Mouse (Mus musculus) retina, adult 2 months (tissue): ENCODE results near the gene Fibin.

Experiments
- DNase-seq: peaks from one replicate; pipeline ENCODE4 v3.0.0-alpha.2; 2012; ENCODE audit warnings: low read depth, low spot score

Gene Fibin

GRCm38 (mm10) chr2:110362432-110363283 lies at the start of gene Fibin:
TSS of gene Fibin (minus strand) at chr2:110363183.
- no peak for DNase-seq

DNA sequence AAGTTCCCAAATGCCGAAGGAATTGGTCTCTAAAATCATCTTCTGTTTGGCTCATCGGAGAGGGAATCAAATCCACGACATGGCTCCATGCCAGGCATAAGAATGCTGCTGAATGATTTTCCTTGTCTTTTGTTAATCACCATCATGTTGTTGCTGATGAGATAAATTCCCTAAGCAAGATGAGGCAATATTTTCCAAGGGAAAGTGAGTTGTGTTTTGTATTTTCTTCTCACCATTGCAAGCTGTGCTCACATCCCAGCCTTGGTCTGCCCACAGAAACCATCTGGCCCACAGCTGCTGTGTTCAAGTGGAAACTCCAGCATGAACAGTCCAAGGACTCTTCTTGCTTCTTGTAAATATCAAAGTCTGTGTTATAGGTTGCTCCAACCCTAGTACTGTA lies 48.4 kb upstream of the Fibin start:
- DNase-seq = no peak

DNA sequence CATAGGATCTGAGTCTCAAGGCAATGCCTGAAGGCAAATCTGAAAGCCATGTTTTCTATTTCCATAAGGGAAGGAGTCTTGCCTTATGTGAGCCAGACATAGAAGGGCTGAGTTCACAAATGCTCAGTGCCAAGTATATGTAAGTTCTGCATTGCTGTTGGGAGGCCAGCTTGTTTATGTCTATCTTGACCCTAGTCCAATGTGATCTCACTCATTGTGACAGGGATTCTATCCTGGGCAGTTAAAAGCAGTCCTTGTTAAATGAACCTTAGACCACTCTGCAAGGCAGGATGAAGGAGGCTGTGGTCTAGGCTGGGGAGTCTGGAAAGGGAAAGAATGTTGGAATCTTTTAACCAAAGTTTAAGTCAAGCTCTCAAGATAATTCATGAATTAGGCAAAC lies 45.8 kb upstream of the Fibin start:
- DNase-seq = no peak

GRCm38 (mm10) chr2:110392714-110393336 lies 29.8 kb upstream of the Fibin start:
- DNase-seq = no peak

DNA sequence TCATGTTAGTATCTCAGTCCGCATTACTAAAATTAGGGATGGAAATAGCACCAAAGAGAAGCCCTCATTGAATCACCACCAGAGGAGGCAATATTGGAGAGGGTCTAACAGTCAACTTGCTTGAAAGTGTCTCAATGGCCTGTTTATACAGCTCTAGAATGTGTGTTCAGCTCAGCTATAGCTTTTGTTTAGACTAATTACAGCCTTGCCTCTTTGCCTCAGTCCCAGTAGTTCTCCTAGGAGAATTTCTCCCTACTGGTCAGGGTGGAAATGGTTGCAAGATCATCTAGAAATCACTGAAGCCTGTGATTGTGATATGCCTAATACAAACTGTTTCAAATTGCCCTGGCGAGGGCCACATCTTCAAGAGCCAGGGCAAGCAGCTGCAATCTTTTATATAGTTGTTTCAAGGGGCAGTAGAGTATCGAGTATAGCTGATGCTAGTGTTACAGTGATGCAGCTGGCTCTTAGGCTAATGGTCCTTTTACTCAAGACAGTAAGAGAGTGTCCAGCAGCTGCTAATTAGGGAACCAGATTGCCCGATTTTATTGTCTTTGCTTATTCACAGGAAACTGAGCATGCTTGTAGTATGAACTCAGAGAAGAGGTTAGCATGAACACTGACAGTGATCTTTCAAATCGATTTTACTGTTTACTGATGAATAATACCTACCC lies 27.9 kb upstream of the Fibin start:
- DNase-seq = no peak

DNA sequence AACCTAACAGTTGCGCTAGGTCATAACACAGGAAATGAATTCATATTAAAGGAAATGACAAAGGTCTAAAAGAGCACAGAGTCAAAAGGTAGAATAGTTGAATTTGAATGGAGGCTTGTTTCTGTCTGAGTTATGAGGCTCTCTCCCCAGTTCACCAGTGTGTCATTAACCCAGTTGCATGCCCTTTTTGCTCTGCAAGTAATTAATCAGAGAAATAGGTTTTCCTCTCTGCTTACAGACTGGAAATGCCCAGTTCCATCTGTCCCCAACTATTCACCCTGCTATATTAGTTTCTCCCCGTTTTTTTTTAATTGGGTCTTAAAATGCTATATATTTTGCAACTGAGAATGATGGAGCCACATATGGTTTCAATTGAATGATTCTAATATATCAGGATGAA lies 16.8 kb upstream of the Fibin start:
- no peak for DNase-seq

DNA sequence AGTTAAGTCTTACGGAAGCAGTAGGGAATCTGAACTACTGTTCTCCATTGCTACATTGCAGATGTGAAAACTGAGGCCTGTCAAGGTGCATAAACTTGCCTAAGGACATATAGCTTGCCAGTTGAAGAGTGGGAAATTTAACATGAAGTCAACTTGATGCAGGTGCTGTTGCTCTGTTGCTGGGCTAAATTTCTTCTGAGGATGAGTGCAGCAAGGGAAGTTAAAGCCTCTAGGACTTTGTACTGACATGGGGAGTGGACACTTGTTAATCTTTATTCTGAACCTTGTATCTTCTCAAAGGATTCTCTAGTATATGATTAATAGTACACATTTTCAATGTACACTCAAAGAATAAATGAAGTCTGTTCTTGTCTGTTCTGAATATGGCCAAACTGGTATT lies 13.7 kb upstream of the Fibin start:
- no peak for DNase-seq

DNA sequence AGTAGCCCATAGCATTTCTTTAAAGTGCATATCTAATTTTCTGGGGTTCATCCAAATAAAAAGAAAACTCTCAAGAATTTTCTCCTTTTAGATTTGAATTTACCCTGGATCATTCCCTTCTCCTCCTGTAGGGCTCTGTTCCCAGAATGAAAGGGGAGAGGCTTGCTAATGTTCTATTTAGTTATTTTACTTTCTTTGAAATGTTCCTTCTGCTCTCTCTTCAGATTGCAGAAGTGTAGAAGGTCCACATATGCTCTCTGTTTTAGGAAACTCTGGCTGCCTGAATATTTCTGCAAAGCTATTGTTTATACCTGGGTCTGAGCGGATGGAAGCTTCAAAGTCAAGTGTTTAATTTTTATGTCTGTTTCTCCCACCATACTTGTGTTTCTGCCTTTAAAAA lies 12.5 kb upstream of the Fibin start:
- DNase-seq = no peak

GRCm38 (mm10) chr2:110373186-110373585 lies 10.2 kb upstream of the Fibin start:
- DNase-seq = no peak

- no peak for DNase-seq
Measured at GRCm38 (mm10) chr2:110367382-110367887, 4.5 kb upstream of the Fibin start.

GRCm38 (mm10) chr2:110365401-110365800 lies 2.4 kb upstream of the Fibin start:
- DNase-seq = no peak

- DNase-seq = no peak
Measured at GRCm38 (mm10) chr2:110363855-110364254, 872 bp upstream of the Fibin start.

DNA sequence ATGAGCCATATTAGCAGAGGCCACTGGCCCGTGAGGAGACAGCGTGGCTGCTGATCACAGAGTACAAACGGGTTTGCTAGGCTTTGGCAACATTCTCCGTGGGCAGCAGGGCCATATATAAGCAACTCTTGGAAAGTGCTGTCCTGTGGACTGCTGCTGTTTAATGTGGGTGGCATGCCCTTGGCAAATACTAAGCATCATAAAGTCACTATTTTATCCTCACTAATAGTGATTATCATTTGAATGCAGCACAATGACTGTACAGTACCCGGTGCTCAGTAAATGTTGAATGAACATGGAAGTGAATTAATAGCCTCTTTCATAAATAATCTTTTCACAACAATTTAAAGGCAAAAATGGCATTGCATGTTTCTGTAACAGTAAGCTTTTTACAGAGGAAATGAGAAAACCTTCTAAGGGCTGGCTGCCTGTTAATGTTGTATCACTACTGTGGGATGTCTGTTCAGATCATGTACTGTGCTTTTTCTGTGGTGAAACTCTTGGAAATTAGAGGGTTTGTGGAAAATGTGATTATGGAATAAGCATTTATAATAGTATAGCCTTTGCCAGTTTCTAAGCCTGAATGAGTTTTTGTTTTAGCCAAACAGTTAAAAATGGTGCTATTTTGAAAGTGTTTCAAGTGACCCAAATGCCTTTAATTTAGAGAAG lies 9.5 kb downstream of the Fibin start:
- no peak for DNase-seq

- no peak for DNase-seq
Measured at GRCm38 (mm10) chr2:110351843-110352251, 11.1 kb downstream of the Fibin start.

- DNase-seq = no peak
Measured at GRCm38 (mm10) chr2:110351406-110351805, 11.6 kb downstream of the Fibin start.

DNA sequence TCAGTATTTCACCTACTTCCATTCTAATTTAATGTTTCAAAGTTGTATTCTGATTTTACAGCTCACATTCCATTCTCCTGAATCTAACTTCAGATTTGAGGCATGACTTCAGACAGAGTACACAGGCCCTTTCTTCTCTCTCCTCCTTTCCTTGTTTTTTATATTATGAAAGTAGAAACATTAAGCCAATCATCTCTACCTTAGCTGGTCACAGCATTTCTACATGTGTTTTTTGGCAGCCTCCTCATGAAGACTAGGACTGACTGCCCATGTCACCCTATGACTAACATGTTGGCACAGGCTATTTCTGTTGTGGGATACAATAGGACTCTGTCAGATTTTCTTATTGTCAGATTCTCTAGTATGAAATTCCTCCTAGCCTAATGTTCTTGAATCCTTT lies 34.0 kb downstream of the Fibin start:
- DNase-seq = no peak

- DNase-seq = no peak
Measured at GRCm38 (mm10) chr2:110319949-110320348, 43.0 kb downstream of the Fibin start.

- no peak for DNase-seq
Measured at GRCm38 (mm10) chr2:110319266-110319665, 43.7 kb downstream of the Fibin start.

DNA sequence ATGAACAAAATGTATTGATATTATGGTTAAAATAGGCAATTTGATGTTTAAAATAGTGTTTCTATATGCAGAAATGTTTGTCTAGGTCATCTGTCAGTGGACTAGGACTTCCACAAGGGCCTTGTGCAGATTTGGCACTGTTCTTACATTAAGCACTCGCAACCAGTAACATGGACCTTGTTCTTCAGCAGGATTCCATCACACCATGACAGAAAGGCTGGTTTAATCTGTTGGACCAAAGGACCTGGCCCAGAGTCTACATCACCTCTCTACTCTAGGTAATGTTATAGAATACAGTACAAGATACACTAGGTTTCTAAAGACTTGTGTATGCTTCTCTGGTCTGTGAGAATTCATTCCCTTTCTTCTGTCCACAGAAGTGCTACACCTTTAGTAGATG lies 44.3 kb downstream of the Fibin start:
- no peak for DNase-seq

- DNase-seq = no peak
Measured at GRCm38 (mm10) chr2:110316116-110316883, 46.7 kb downstream of the Fibin start.

DNA sequence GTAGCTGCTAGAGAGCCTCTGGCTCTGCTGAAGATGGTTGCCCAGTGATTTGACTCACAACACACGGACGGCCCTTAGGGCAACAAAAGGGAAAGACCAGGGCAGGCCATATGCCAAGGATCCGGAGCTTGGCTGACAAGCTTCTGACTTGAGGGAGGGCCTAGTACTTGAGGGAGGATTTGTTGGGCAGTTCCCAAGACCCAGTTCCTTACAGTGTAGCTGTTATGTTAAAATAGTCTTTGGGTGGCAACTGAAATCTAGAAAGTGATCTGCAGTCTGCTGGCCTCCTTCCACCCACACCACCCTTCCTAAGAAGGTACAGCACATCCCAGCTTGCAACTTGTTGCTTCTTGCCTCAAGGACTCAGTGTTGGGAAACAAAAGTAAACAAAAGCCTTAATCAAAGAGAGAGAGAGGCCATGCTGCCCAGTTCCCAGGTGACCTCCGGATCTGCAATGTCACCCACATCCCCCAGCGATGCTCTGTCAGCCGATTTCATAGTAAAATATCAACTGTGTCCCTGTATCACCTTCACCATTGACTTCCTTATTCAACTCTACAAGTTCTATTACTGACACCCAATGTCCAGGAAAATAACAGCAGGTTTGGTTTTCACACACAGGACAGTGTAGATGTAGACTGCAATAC lies 48.4 kb downstream of the Fibin start, which contains the start of gene Bbox1:
Gene Bbox1 (minus strand): TSS at position 52 of the 647 bp plus-strand sequence.
- no peak for DNase-seq
